Mouse (Mus musculus) T-helper 17 cell (primary cell): ENCODE measurements around the gene Tbx1.

Experiments
- in situ Hi-C, 2 experiments: fragments of 300-600 bp; cut with MboI, MseI; formaldehyde crosslinking; loops; 1 replicate in 1 of 2; 2 replicates in 1 of 2; pipeline ENCODE4 v1.15.1; 2025; ENCODE audit warnings: high pct_unique_total_duplicates in 2 of 2

Gene Tbx1

DNA sequence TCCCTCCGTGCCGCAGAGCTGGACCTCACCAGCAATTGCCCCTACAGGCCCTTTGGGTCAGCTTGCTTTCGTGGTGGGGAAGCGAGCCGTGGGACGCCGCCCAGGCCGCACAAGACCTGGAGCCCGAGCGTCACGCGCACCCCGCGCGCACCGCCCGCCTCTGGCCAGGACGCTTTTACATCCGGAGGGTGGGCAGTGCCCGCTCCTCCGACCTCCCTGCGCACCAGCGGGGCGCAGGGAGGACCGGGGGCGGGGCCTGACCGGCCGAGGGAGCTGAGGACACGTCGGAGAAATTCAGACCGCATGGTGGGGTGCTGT lies 1.8 kb downstream of the Tbx1 start:
- in situ Hi-C loops = no loop called here

DNA sequence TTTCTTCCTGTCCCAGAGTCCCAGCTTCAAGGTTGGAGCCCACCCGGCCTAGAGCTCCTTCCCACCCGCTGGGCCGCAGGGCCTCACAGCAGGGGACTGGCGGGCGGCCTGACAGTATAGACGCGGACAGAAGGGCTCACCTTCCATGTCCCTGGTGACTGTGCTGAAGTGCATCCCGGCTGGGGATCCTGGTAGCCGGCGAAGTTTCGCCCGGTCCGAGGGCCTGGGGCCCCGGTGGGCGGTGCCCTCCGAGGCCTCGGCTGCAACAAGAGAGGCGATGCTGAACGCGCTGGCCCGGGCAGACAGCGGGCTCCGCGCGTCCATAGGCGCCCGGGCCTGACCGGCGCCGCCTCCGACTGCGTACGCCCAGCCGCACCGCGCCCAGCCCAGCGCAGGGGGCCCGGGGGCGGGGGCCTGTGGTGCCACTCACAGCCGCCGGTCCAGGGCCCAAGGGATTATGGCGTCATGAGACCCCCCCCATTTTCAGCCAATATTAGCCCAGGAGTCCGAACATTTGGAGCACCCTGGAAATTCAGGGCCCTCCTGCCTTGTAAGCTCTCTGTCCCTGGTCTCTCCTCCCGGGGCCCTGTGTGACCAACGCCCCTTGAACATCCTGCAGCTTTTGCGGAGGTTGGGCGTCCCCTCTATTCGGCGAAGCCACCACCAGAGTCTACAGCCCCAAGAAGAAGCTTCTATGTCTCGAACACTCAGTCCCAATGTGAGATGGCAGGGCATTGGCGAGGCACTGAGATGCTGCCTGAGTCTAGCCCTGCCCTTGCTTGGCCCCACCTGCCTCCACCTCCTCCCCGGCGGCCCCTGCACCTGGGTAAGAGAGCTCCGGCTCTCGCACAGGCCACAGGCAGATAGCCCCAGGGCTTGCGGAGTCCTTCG lies 2.4 kb downstream of the Tbx1 start:
- in situ Hi-C loops = no loop called here

DNA sequence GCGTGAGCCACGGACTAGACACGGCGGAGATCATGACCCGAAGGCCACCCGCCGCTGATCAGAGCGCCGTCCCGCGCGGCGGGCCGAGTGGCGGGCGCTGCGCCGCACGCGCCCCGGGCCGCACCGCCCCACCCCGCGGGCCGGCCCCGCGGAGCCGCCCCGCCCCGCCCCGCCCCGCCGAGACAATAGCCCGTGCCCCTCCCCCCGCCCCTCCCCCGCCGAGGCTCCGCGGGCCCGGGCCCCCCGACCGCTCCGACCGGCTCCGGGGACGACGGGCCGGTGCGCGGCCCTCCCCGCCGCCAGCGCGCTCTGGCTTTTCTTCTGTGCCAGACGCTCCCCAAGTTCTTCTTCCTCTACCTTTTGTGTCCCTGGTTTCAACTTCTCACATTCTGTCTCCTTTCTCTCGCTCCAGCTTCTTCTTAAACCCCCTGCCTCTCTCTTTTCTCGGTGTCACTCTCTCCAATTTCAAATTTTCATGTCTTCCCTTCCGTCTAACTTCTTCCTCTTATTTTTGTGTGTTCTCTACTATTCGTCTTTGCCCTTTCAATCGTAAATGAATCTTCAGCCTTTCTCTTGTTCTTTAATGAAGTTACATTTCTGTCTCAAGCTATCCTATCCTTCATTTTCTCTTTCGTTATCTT lies 3.4 kb downstream of the Tbx1 start:
- in situ Hi-C loops = no loop called here

DNA sequence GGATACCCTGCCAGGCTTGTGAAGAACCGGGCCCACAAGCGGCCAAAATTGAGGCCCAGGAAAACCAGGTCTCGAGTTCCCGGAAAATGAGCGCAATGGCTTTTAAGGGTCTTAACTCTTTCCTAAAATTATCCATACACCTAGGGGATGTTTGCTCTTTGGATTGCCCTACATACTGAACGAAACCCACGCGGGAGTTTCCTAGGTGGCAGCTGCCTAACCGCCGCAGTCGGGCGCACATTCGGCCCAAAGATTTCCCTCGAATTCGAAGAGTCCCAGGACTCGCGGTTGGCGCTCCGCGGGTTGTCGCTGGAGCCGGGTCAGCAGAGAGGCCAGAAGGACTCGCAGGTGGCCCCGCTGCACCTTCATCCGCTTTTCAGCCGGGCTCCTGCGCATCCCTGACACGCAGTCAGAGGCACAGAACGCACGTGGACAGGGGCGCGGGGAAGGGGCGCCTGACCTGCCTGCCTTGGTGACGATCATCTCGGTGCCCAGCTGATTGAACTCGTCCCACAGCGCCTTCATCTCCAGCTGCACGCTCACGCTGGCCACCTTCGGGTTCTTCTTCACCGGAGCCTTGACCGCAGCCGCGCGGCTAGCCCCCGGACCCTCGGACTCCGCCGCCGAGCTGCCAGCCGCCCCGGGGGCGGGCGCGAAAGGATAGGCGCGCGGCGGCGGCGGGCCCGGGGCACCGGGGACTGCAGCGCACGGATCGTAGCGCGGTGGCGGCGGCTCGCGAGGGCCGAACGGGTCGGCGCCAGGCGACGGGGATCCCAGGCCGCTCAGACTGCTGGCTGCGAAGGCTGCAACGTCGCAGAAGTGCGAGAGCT lies 4.2 kb downstream of the Tbx1 start:
- in situ Hi-C loops = no loop called here

DNA sequence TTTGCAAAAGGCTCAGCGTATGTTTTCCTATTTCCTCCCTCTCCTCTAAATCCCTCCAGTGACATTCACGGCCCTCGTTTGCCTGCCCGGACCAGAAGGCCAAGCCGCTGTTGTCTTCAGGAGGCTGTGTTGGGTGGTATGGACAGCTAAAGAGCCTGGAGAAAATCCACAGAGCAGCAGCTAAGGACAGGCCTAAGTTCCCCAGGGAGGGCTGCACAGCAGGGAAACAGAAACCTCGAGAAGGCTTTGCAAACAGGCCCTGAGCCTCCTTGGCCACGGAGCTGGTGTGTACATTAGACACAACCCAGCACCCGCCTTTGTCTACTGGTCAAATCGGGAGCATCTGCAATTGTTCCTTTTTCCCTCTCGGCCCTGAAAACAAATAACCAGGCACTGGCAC lies 4.8 kb downstream of the Tbx1 start:
- in situ Hi-C loops = no loop called here

DNA sequence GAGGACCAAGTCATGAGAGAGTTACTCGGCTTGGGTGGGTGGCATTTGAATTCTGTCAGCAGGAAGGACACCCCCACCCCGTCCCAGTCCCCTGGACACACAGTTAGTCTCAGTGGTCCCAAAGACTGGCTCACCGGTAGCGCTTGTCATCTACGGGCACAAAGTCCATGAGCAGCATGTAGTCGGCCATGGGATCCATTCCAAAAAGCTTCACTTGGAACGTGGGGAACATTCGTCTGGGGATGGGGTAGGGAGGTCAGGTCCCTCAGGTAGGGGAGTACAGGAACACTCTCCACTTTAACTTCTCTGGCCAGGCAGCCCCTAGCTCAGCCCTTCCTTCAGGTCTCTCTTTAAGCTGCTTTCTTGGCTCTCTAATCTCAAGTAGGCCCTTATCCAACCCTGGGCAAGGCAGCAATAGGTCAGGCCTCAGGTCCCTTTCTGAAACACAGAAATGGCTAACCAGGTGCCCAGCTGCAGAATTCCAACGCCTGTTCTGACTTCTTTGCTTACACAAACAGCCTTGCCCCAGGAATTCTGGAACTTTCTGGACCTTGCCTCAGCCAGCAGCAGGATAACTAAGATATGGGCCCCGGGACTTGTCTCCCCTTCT lies 5.5 kb downstream of the Tbx1 start:
- in situ Hi-C loops = no loop called here

- in situ Hi-C loops = no loop called here
These were observed 6.7 kb downstream of the Tbx1 start for GRCm38 (mm10) chr16:18583673-18584357.

DNA sequence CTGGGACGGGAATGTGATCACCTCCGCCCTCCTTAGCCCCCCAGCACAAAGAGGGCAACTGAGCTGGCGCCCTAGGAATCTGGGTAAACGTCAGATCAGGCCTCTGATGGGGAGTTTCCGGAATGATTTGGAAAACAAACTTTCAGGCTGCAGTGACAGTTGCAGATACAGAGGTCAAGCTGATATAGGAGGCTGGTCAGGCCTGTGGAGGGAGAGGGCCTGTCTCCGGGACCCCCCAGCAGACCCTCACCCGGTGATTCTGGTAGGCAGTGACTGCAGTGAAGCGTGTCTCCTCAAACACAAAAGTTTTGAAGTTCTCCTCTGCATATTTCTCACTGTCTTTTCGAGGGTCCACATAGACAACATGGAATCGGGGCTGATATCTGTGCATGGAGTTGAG lies 7.3 kb downstream of the Tbx1 start:
- in situ Hi-C loops = no loop called here

- in situ Hi-C loops = no loop called here
These were observed 7.9 kb downstream of the Tbx1 start for GRCm38 (mm10) chr16:18582426-18583148.

- in situ Hi-C loops = no loop called here
These were observed 8.8 kb downstream of the Tbx1 start for GRCm38 (mm10) chr16:18581623-18582205.

- in situ Hi-C loops = no loop called here
These were observed 9.3 kb downstream of the Tbx1 start for GRCm38 (mm10) chr16:18581050-18581622.

DNA sequence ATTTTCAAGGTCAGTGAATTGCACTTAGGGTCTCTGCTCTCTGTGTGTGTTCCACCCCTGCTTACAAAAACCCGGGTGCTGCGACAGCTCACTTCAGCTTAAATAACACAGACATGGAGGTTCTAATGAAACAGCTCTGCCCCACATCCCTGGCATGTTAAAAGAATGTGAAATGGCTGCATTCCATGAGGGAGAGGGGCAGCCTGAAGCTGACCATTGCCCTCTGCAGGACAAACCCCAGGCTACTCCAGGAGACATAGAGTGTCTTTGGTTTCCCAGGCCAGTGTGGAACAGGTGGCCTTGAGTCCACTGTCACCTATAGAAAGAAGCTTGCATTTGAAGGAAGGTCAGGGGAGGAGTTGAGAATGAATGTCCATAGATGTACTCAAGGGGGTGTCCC lies 10.1 kb downstream of the Tbx1 start:
- in situ Hi-C loops = no loop called here

GRCm38 (mm10) chr16:18577599-18578160 lies 12.8 kb downstream of the Tbx1 start:
- in situ Hi-C loops = no loop called here

DNA sequence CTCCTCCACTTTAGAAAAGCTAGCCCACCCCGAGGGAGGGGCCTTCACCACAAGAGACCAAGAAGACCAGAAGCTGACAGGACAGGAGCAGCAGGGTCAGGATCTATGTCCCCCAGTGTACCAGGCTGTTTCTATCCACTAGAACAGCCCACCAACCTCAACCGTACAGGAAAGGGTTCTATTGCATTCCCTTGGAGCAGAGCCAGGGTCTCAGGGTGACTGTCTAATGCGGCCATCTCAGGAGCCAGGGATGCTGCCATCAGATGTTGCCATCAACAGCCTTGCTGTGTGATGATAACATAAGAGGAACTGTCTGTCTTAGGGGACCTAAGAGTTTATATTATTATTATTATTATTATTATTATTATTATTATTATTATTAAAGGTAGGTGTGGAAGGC lies 13.4 kb downstream of the Tbx1 start:
- in situ Hi-C loops = no loop called here

DNA sequence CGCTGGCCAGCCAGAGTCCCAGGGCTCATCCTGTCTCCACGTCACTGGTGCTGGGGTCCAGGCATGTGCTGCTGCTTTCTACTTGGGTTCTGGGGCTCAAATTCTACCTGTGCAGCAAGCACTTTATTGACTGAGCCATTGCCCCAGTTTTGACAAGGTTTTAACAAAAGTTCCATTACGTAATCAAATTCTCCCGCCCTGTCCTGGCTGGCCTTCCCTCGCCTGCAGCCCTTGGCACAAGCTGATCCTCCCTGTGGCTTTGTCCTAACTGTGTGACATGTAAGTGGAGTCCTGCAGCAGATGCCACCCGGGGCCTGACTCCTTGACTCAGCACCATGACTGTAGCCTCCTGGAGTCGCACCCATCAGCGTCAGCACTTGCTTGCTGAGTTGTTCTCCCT lies 16.3 kb downstream of the Tbx1 start:
- in situ Hi-C loops = no loop called here

- in situ Hi-C loops = no loop called here
These were observed 21.9 kb downstream of the Tbx1 start for GRCm38 (mm10) chr16:18568599-18568998.

DNA sequence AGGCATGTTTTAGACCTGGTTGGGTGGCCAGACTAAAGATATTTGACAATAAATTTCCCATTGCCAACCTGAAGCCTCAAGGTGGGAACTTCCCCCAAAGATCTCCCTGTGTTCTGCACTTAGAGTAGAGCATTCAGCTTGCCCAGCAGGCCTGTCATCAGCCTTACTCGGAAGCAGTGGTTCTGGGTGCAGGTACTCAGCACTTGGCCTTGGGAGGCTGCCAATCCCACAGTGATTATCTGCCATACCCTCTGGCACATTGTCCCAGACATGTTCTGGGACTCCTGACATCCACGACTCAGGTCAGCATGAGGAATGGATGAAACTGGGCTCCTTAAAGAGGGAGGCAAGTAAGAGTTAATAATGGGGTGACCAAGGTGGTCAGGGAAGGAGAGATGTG lies 26.0 kb downstream of the Tbx1 start:
- in situ Hi-C loops = no loop called here

- in situ Hi-C loops = no loop called here
These were observed 34.0 kb downstream of the Tbx1 start for GRCm38 (mm10) chr16:18556461-18556860.

DNA sequence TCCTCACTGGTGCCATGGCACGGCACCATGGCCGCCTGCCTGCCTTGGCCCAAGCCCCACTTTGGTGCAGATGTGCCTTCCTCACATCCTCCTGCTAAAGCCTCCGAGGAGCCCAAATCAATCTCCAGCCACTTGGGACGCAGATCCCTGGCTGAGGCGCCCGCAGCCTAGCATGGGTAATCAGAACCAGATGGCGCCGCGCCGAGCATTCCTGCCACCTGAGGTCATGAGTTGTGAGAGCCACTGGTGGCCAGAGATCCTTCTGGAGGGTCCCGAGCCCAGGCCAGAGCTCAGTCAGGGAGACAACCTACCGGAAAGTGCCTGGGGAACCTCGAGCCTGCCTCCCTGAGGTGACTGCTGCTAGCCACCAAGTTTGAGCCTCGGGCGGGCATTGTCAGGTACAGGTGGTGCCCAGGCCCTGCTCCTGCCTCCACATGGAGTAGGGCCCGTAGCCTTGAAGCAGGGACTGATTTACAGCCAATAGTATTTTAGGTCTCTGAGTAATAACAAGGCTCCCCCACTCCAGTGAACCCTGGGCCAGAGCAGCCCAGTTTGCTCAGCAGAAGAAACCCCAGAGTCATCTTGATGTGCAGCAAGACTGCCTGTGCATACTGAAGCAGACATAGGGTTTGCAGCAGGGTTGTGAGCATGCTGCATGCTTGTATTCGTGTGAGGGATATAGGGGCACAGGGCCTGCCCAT lies 35.1 kb downstream of the Tbx1 start:
- in situ Hi-C loops = no loop called here
